Mouse (Mus musculus): ENCODE measurements at regions not wholly inside any gene's neighbourhood (a gene's known extent, or its start where the extent isn't known, plus 50 kb on each side); places are given as distances from the start of the nearest gene placed in this dataset.

- peak in 1 of 2 experiments; percentile 43 for DNase-seq (ENCODE audit: low spot score in 2 of 2)
Measured at GRCm38 (mm10) chr1:39099246-39099645, 94.3 kb upstream of the Npas2 start.

- no peak for DNase-seq (ENCODE audit: low spot score in 2 of 2)
Measured at GRCm38 (mm10) chr1:39100492-39100891, 93.0 kb upstream of the Npas2 start.

GRCm38 (mm10) chr1:39102126-39102905 is 91.2 kb upstream of the Npas2 start:
- no peak for DNase-seq (ENCODE audit: low spot score in 2 of 2)

GRCm38 (mm10) chr1:39102989-39103910 is 90.3 kb upstream of the Npas2 start:
- peak in 1 of 2 experiments; percentile 43 for DNase-seq (ENCODE audit: low spot score in 2 of 2)

- no peak for DNase-seq (ENCODE audit: low spot score in 2 of 2)
Measured at GRCm38 (mm10) chr1:39105546-39106371, 87.8 kb upstream of the Npas2 start.

- DNase-seq (ENCODE audit: low spot score in 2 of 2), result no peak
Measured at GRCm38 (mm10) chr1:39106372-39106643, 87.2 kb upstream of the Npas2 start.

- DNase-seq (ENCODE audit: low spot score in 2 of 2), result no peak
Measured at GRCm38 (mm10) chr1:39106650-39107049, 86.9 kb upstream of the Npas2 start.

GRCm38 (mm10) chr1:39116319-39116718 is 77.2 kb upstream of the Npas2 start:
- DNase-seq (ENCODE audit: low spot score in 2 of 2), result no peak

GRCm38 (mm10) chr1:39122316-39123015 is 71.1 kb upstream of the Npas2 start:
- no peak for DNase-seq (ENCODE audit: low spot score in 2 of 2)

GRCm38 (mm10) chr1:39123081-39123812 is 70.3 kb upstream of the Npas2 start:
- no peak for DNase-seq (ENCODE audit: low spot score in 2 of 2)

GRCm38 (mm10) chr1:39123813-39124146 is 69.8 kb upstream of the Npas2 start:
- DNase-seq (ENCODE audit: low spot score in 2 of 2), result no peak

GRCm38 (mm10) chr1:39134521-39134920 is 59.0 kb upstream of the Npas2 start:
- DNase-seq (ENCODE audit: low spot score in 2 of 2), result no peak

GRCm38 (mm10) chr1:39143054-39143453 is 50.5 kb upstream of the Npas2 start:
- no peak for DNase-seq (ENCODE audit: low spot score in 2 of 2)

GRCm38 (mm10) chr1:39143626-39144025 is 49.9 kb upstream of the Npas2 start:
- no peak for DNase-seq (ENCODE audit: low spot score in 2 of 2)
